Comparison of ENCODE assay signal across 10 mouse cellular contexts in genomic region chr7:6730801-6731200, GRCm38 (mm10). TPM values are rescaled to one million over a fixed set of nuclear protein-coding genes. Genes with fewer than 3 reads are reported as not detected.
DNase-seq lines count a peak whose midpoint lies in the region; ATAC-seq and TF ChIP-seq lines count a peak whose summit lies in the region.
"Had no signal": no experiment of that assay in that cellular context is flagged by ENCODE, and none has a peak within 500 bp of the region (broad histone marks: within the 10 kb centered on the region; RNA-seq: fewer than 3 reads in every experiment).

No protein-coding gene starts in this region.

- no peaks in the 10 kb centered on the region for H3K27me3 ChIP-seq in heart, adult 2 months (ENCODE audit: control insufficient read depth, insufficient read depth, low read length)
- H3K27me3 ChIP-seq in embryonic facial prominence, embryonic 14.5 days (replicated peaks; ENCODE audit: control insufficient read depth, insufficient read depth, low read length): no peaks in the 10 kb centered on the region
- H3K27me3 ChIP-seq in neural tube, embryonic 15.5 days (replicated peaks): no peaks in the 10 kb centered on the region
- H3K27me3 ChIP-seq: CH12.LX had no signal

- no peak for DNase-seq in heart, adult 2 months
- no peak for DNase-seq in heart, adult 9 months (ENCODE audit: low spot score in 2 of 2)
- peak; percentile 24 for DNase-seq in ES-CJ7 (ENCODE audit: low read depth, low spot score)
- peak; percentile 39 for DNase-seq in embryonic facial prominence, embryonic 14.5 days (ENCODE audit: low spot score)
- DNase-seq in left cerebral cortex, postnatal 4 days: peak; percentile 29
- no peak for DNase-seq in Muller cell, postnatal 12 days (ENCODE audit: inconsistent ontology term)
- DNase-seq in urinary bladder, adult 2 months (ENCODE audit: low spot score): no peak

- 46% methylated on average over 15 of the region's 15 CpGs for WGBS in heart, adult 2 months
- 49% methylated on average over 15 of the region's 15 CpGs for WGBS in embryonic facial prominence, embryonic 14.5 days
- WGBS in neural tube, embryonic 15.5 days: 44% methylated on average over 15 of the region's 15 CpGs

- H3K27ac ChIP-seq in heart, adult 2 months: no peak overlapping the region
- peak overlapping the region; percentile 89 for H3K27ac ChIP-seq in embryonic facial prominence, embryonic 14.5 days (replicated peaks; ENCODE audit: low read depth, low read length)
- peak overlapping the region; percentile 91 for H3K27ac ChIP-seq in neural tube, embryonic 15.5 days (replicated peaks)

- TF ChIP-seq CTCF in heart, adult 2 months (IDR thresholded peaks at IDR 0.05): no peak

- no peak for TF ChIP-seq EP300 in heart, adult 2 months (IDR thresholded peaks at IDR 0.05; ENCODE audit: insufficient read depth, low read depth, low read length)

- H3K4me1 ChIP-seq in heart, adult 2 months (ENCODE audit: control insufficient read depth, insufficient read depth, low read length): no peaks in the 10 kb centered on the region
- H3K4me1 ChIP-seq in embryonic facial prominence, embryonic 14.5 days (ENCODE audit: control insufficient read depth, insufficient read depth, low read length): no peaks in the 10 kb centered on the region
- H3K4me1 ChIP-seq in neural tube, embryonic 15.5 days: no peaks in the 10 kb centered on the region; the same call in 1 of the 2 replicates

- intact Hi-C loops in heart, adult 2 months (cut with DNase I): no loop called here
- intact Hi-C loops in left cerebral cortex, postnatal 4 days (cut with DNase I): loop anchor here (5.0 kb wide), 1 partner anchor 186 kb away; no protein-coding TSS in a partner anchor

- no peaks in the 10 kb centered on the region for H3K36me3 ChIP-seq in heart, adult 2 months (ENCODE audit: control insufficient read depth, insufficient read depth, low read length)
- H3K36me3 ChIP-seq in embryonic facial prominence, embryonic 14.5 days (ENCODE audit: control insufficient read depth, insufficient read depth, low read length): peaks cover 6% of the 10 kb centered on the region; the same call in 1 of the 2 replicates
- H3K36me3 ChIP-seq in neural tube, embryonic 15.5 days: no peaks in the 10 kb centered on the region; the same call in 1 of the 2 replicates

- no peaks in the 10 kb centered on the region for H3K79me2 ChIP-seq in heart, adult 2 months (replicated peaks; ENCODE audit: control insufficient read depth, insufficient read depth, low read length)

- H3K4me2 ChIP-seq in embryonic facial prominence, embryonic 14.5 days (ENCODE audit: low read depth, low read length): peak overlapping the region; percentile 56
- H3K4me2 ChIP-seq in neural tube, embryonic 15.5 days: peak overlapping the region; percentile 50

- TF ChIP-seq POLR2A in heart, adult 2 months (IDR thresholded peaks at IDR 0.05; ENCODE audit: insufficient read depth, low read depth, low read length): no peak

- peak overlapping the region; percentile 10; the same call in 1 of the 2 replicates for H3K4me3 ChIP-seq in heart, adult 2 months
- peak overlapping the region; percentile 63 for H3K4me3 ChIP-seq in embryonic facial prominence, embryonic 14.5 days (ENCODE audit: low read depth, low read length)
- H3K4me3 ChIP-seq in neural tube, embryonic 15.5 days (replicated peaks): peak overlapping the region; percentile 59

- no peak for ATAC-seq in embryonic facial prominence, embryonic 14.5 days (ENCODE audit: low read depth)
- no peak for ATAC-seq in neural tube, embryonic 15.5 days (ENCODE audit: low FRiP score)

- H3K9me3 ChIP-seq in embryonic facial prominence, embryonic 14.5 days (ENCODE audit: control insufficient read depth, low read length): peaks cover 44% of the 10 kb centered on the region
- H3K9me3 ChIP-seq in neural tube, embryonic 15.5 days (replicated peaks): 0 out of 2 replicates have a peak, but pooled peaks cover 7% of the 10 kb centered on the region

- H3K9ac ChIP-seq in heart, adult 2 months (ENCODE audit: low read depth, low read length): no peak overlapping the region
- H3K9ac ChIP-seq in embryonic facial prominence, embryonic 14.5 days (ENCODE audit: low read depth, low read length): peak overlapping the region; percentile 58
- H3K9ac ChIP-seq in neural tube, embryonic 15.5 days (replicated peaks): peak overlapping the region; percentile 56

RNA-seq across cellular contexts. Expression of gene Usp29, which starts 0.4 kb away (rescaled TPM):
- total RNA-seq in heart, adult 2 months (2021): under 1 TPM in 1 of 2 experiments, not detected in 1; 0.11 TPM
- polyA plus RNA-seq in heart, adult 2 months (2012; rRNA removed): 0.16 and 0.26 TPM in 2 replicates
- polyA plus RNA-seq in embryonic facial prominence, embryonic 14.5 days (2014; fragmentation: Nextera tagmentation; extraction: Ambion mirVana): 12.2 and 12.7 TPM in 2 replicates
- total RNA-seq in left cerebral cortex, postnatal 4 days (2021): 10 to 100 TPM; 52.9 to 67.1 TPM
- 25.6 and 32.1 TPM in 2 replicates for polyA plus RNA-seq in neural tube, embryonic 15.5 days (2015; fragmentation: Nextera tagmentation; extraction: Ambion mirVana)
- polyA plus RNA-seq in urinary bladder, adult 2 months (2012; rRNA removed): 0.78 and 0.84 TPM in 2 replicates
- total RNA-seq: CH12.LX had no signal

RNA-seq across cellular contexts. Expression of gene Peg3, which starts 0.6 kb away (rescaled TPM):
- total RNA-seq in heart, adult 2 months (2021): 1 to 10 TPM; 5.9 to 8.0 TPM
- polyA plus RNA-seq in heart, adult 2 months (2012; rRNA removed): 4.3 and 8.2 TPM in 2 replicates
- polyA plus RNA-seq in embryonic facial prominence, embryonic 14.5 days (2014; fragmentation: Nextera tagmentation; extraction: Ambion mirVana): 356 and 388 TPM in 2 replicates
- total RNA-seq in left cerebral cortex, postnatal 4 days (2021): 100 to 1,000 TPM in 1 of 2 experiments, 10 to 100 TPM in 1; 94.3 to 117 TPM
- polyA plus RNA-seq in neural tube, embryonic 15.5 days (2015; fragmentation: Nextera tagmentation; extraction: Ambion mirVana): 103 and 104 TPM in 2 replicates
- 34.1 and 38.6 TPM in 2 replicates for polyA plus RNA-seq in urinary bladder, adult 2 months (2012; rRNA removed)
- total RNA-seq: CH12.LX; hematopoietic stem cell, adult 5-6 weeks had no signal

RNA-seq across cellular contexts. Expression of gene Zim1, which starts 34.6 kb away (rescaled TPM):
- 1 to 10 TPM; 3.8 to 4.2 TPM for total RNA-seq in heart, adult 2 months (2021)
- 0.57 and 3.1 TPM in 2 replicates for polyA plus RNA-seq in heart, adult 2 months (2012; rRNA removed)
- 24.4 and 34.6 TPM in 2 replicates for polyA plus RNA-seq in embryonic facial prominence, embryonic 14.5 days (2014; fragmentation: Nextera tagmentation; extraction: Ambion mirVana)
- 10 to 100 TPM; 20.5 to 37.4 TPM for total RNA-seq in left cerebral cortex, postnatal 4 days (2021)
- polyA plus RNA-seq in neural tube, embryonic 15.5 days (2015; fragmentation: Nextera tagmentation; extraction: Ambion mirVana): 5.7 and 7.2 TPM in 2 replicates
- 2.6 and 4.4 TPM in 2 replicates for polyA plus RNA-seq in urinary bladder, adult 2 months (2012; rRNA removed)
- total RNA-seq: CH12.LX; hematopoietic stem cell, adult 5-6 weeks had no signal

Comparison
In these comparisons a context has a peak if more than half of its experiments do, and no peak if none do; other contexts are left out.
1. DNase-seq: peak in ES-CJ7 (single experiment), embryonic facial prominence, embryonic 14.5 days (single experiment) and left cerebral cortex, postnatal 4 days (single experiment); none in heart, adult 2 months (0 of 2), heart, adult 9 months (0 of 2), Muller cell, postnatal 12 days (single experiment) and urinary bladder, adult 2 months (single experiment).
2. H3K4me3 ChIP-seq: peak in every context shown above with its lines; median percentile 63 in embryonic facial prominence, embryonic 14.5 days; 59 in neural tube, embryonic 15.5 days; 10 in heart, adult 2 months.